Mouse (Mus musculus) myocyte (in vitro differentiated cells): ENCODE results near the gene Drd4.

Source experiments
- CEBPB ChIP-seq: IDR thresholded peaks from 2 replicates; pipeline ENCODE4 v1.6.1; 2011; ENCODE audit warnings: mild to moderate bottlenecking, moderate library complexity; ENCODE audit not compliant: poor library complexity, insufficient read depth, severe bottlenecking
- E2F4 ChIP-seq: IDR thresholded peaks from one replicate; pipeline ENCODE4 v1.6.1; 2011; ENCODE audit warnings: mild to moderate bottlenecking, control low read depth, moderate library complexity; ENCODE audit not compliant: insufficient read depth
- MAX ChIP-seq: IDR thresholded peaks from one replicate; pipeline ENCODE4 v1.6.1; 2011; ENCODE audit warnings: low read depth, mild to moderate bottlenecking, control low read depth
- MYOD1 ChIP-seq, 3 experiments: IDR thresholded peaks; one replicate each; pipeline ENCODE4 v1.6.1; 2011; ENCODE audit warnings: control low read depth in 2 of 3, low read depth in 2 of 3, mild to moderate bottlenecking in 2 of 3, moderate library complexity in 1 of 3; ENCODE audit not compliant: insufficient read length in 2 of 3, control insufficient read depth in 1 of 3
- MYOG ChIP-seq, 3 experiments: IDR thresholded peaks; one replicate each; pipeline ENCODE4 v1.6.1; 2011; ENCODE audit warnings: control low read depth in 2 of 3, low read depth in 2 of 3, mild to moderate bottlenecking in 2 of 3; ENCODE audit not compliant: insufficient read length in 2 of 3, control insufficient read depth in 1 of 3, insufficient read depth in 1 of 3
- POLR2A ChIP-seq: IDR thresholded peaks from one replicate; pipeline ENCODE4 v1.6.1; 2011; ENCODE audit warnings: low read depth, mild to moderate bottlenecking, control low read depth, moderate library complexity; ENCODE audit not compliant: insufficient read length
- POLR2AphosphoS2 ChIP-seq: IDR thresholded peaks from one replicate; pipeline ENCODE4 v1.6.1; 2011; ENCODE audit warnings: low read depth, control low read depth; ENCODE audit not compliant: insufficient read length
- REST ChIP-seq: IDR thresholded peaks from one replicate; pipeline ENCODE4 v1.6.1; 2011; ENCODE audit warnings: mild to moderate bottlenecking, control low read depth, moderate library complexity; ENCODE audit not compliant: insufficient read depth, insufficient read length
- SRF ChIP-seq: IDR thresholded peaks from one replicate; pipeline ENCODE4 v1.6.1; 2011; ENCODE audit warnings: low read depth; ENCODE audit not compliant: control insufficient read depth, insufficient read length
- TCF12 ChIP-seq: IDR thresholded peaks from one replicate; pipeline ENCODE4 v1.6.1; 2011; ENCODE audit warnings: mild to moderate bottlenecking, control low read depth; ENCODE audit not compliant: poor library complexity, insufficient read depth, severe bottlenecking
- TCF3 ChIP-seq: IDR thresholded peaks from one replicate; pipeline ENCODE4 v1.6.1; 2011; ENCODE audit warnings: low read depth, control low read depth; ENCODE audit not compliant: insufficient read length
- USF1 ChIP-seq: IDR thresholded peaks from one replicate; pipeline ENCODE4 v1.6.1; 2011; ENCODE audit warnings: low read depth, mild to moderate bottlenecking, control low read depth, moderate library complexity

DNA sequence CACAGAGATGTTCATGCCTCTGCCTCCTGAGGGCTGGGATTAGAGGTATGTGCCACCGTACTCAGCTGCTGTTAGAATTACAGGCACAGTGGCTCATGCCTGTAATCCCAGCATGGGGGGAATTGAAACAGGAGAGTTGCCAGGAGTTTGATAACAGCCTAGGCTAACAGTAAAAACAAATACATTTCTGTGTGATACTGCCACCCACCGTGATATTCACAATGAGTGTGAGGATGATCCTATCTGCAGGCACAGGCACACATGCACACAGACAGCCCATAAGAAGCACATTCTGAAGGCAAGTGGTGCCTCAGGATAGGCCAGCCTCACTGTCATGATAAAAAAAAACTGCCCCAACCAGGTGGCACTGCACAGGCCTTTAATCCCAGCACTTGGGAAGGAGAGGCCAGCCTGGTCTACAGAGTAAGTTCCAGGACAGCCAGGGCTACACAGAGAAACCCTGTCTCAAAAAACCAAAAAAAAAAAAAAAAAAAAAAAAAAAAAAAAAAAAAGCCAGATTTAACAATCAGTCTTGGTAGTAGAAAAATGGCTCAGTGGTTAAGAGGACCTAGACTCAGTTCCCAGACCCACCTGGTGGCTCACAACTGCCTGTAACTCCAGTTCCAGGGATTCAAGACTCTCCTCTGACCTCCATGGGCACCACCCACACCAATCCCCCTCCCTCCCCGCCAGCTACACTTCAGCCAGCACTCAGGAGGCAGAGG, 6.3 kb downstream of the Drd4 start:
- TF ChIP-seq MYOG (IDR thresholded peaks at IDR 0.05; ENCODE audit: control insufficient read depth in 1 of 3, insufficient read depth in 1 of 3, insufficient read length in 2 of 3, low read depth in 2 of 3) (no peak), SRF (no peak), POLR2A (no peak), MAX (no peak), TCF12 (no peak), USF1 (no peak), E2F4 (no peak), MYOD1 (IDR thresholded peaks at IDR 0.05; ENCODE audit: control insufficient read depth in 1 of 3, insufficient read length in 2 of 3, low read depth in 2 of 3) (no peak), CEBPB (no peak), POLR2AphosphoS2 (no peak), TCF3 (no peak), REST (no peak)
